Mouse (Mus musculus): ENCODE data around the gene Foxn1.

DNA sequence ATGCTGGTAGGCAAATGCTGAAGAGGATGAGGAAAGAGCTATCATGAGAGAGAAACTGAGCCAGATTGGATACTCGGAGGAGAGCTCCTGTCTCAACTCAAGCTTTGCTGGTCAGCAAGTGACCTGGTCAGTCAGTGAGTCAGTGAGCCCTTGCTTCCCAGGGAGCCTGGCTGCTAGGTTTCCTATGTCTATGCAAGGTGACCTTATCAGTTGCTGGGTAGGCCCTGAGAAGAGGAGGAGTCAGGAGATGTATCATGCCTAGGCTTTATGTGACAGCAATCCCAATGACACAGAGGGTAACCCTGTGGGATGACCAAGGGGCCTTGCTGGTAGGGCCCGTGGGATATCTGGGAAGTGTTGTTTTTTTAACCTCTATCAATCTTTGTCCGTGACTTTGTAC is 14.2 kb downstream of the Foxn1 start:
- TF ChIP-seq GATA1 (IDR thresholded peaks at IDR 0.05; ENCODE audit: borderline replicate concordance, low read length) = no peak
- TF ChIP-seq FLI1 (IDR thresholded peaks at IDR 0.05; ENCODE audit: low read length) = no peak
